Mouse (Mus musculus) urinary bladder, postnatal 36 days (tissue): ENCODE results near the gene Osbpl10.

Experiments
- DNase-seq, 2 experiments: peaks; one replicate each; pipeline ENCODE4 v3.0.0; 2022; ENCODE audit warnings: low spot score in 2 of 2, mixed read lengths in 1 of 2

Gene Osbpl10

DNA sequence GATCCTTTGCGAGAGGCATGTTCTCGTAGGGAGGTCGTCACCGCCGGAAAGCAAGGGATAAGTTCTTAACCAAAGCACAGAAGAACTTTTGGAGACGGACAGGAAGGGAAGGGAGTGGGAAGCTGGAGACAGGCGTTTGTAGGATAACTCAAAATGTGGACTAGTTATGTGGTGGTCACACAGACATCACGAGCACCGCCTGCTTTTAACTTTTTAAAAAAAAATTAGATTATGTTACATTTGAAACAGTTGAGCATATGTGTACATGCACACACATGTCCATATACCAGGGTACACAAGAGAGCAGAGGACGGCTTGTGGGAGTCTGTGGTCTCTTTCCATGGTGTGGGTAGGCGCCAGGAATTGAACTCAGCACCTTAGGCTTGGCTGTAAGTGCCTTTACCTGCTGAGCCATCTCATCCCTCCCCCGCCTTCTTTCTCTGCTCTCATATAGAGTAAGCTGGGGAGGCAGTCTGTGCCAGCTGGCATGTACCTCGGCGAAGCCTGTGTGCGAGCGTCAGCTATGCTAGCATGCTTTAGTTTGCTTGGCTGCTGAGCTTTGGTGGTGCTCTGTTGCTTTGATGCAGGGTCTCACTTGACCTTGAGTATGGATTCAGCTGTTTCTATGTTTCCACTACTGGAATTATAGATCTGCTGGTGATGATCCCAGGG, 4.5 kb downstream of the Osbpl10 start, which contains the start of gene Rps27rt:
TSS of gene Rps27rt (minus strand) at position 51 of the 672 bp plus-strand sequence.
- DNase-seq = no peak

DNA sequence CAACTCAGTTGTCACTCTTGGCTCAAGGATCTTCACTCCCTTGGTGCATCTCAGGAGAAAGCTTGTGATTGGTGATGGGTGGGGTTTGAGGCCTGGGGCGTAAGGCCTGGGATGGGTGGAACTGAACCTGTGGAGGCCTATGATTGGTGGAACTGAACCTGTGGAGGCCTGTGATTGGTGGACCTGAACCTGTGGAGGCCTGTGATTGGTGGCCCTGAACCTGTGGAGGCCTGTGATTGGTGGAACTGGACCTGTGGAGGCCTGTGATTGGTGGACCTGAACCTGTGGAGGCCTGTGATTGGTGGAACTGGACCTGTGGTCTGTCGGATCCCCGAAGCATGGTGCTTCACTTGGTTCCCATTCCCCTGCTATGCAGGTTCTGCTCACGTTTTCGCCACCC, 7.4 kb downstream of the Osbpl10 start:
- DNase-seq = no peak

DNA sequence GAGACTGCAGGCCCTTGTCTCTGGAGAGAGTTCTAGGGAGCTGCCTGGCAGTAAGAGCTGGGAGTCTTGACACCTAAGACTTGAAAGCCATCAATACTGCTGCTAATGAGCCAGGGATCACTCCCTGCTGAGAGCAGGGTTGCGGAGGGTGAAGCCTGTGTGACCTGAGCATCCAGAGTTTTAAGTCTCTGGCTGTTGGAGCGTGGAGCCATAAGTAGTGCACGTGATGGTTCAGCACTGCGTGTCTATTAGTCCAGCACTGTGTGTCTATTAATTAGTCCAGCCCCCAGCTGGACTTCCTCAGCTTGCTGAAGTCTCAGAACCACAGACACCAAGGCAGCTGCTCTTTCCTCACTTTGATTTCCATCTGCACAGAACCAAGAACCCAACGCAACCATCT, 8.0 kb downstream of the Osbpl10 start:
- no peak for DNase-seq

DNA sequence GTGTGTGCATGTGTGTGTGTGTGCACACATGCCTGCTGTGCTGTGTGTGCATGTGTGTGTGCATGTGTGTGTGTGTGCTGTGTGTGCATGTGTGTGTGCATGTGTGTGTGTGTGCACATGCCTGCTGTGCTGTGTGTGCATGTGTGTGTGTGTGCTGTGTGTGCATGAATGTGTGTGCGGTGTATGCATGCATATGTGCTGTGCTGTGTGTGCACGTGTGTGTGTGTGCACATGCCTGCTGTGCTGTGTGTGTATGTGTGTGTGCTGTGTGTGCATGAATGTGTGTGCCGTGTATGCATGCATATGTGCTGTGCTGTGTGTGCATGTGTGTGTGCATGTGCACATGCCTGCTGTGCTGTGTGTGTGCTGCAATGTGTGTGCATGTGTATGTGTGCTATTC, 9.7 kb downstream of the Osbpl10 start:
- no peak for DNase-seq

DNA sequence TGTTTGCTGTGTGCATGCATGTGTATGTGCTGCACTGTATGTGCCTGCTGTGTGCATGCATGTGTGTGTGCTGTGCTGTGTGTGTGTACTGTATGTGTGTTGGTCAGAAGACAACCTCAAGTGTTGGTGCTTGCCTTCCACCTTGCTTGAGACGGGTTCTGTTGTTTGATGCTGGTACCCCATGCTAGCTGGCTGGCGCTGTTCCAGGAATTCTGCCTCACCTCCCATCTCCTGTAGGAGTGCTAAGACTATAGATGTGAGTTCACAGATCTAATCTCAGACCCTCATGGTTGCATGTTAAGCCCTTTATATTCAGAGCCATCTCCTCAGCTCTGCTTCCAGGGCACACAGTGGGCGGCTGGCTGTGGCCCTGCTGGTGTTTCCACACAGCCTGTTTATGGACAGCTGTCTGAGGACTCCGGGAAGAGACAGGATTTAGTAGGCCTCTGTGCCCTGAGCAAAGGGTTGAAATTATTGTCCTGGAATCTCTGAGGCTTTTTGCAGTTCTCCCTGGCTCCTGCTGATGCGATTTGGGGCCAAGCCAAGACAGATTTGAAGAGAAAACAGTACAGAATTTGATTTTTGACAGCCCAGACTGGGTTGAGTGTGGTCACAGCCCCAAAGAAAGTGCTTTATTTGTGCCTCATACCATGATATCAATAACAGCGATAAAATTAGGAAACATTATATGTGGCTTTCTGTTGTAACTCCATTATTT, 10.4 kb downstream of the Osbpl10 start:
- no peak for DNase-seq

DNA sequence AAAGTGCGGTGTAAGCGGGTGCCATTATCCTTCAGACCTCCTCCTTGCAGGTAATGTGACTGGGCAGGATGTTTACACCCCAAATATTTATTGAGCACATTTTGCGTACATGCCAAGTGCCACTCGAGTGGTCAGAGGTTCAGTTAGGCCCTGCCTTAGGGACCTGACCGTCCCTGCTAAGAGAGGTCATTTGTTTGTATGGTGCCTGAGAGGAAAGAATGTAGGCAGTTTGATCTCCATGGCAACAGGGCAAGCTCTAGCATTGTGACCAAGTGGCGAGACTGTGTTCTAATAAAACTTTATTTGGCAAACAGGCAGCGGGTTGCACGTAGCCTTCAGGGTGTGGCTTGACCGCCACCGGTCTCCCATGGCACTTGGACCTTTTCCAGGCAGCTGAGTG, 12.1 kb downstream of the Osbpl10 start:
- DNase-seq = no peak

DNA sequence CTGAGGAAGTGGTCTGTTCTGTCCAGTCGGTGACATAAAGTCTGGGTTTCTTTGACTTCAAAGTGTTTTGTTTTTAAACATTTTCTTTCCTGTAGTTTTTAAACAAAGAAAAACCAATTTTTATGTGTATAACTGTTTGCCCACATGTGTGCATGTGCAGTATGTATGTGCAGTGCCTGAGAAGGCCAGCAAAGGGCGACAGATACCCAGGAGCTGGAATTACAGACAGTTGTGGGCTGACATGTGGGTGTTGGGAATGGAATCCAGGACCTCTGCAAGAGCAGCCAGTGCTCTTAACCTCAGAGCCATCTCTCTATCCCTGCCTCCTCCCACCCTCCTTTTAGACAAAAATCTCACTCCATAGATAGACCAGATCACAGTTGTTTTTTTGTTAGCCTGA, 14.2 kb downstream of the Osbpl10 start:
- no peak for DNase-seq

DNA sequence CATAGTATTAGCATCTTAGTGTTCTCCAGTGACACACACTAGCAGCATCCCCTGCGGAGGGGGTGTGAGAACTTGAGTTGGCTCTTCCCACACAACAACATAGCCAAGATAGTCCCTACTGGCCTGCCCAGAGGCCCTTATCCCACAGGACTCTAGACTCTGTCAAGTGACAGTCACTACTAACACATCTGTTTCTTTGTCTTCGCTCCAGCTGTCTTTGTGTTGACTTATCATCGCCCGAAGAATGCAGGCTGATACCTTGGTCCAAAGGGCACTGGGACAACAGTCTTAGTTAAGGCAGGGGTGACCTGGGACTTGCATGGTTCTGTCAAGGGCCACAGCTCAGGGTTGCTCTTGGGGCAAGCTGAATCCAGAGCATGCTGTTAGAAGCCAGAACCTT, 16.9 kb downstream of the Osbpl10 start:
- no peak for DNase-seq

DNA sequence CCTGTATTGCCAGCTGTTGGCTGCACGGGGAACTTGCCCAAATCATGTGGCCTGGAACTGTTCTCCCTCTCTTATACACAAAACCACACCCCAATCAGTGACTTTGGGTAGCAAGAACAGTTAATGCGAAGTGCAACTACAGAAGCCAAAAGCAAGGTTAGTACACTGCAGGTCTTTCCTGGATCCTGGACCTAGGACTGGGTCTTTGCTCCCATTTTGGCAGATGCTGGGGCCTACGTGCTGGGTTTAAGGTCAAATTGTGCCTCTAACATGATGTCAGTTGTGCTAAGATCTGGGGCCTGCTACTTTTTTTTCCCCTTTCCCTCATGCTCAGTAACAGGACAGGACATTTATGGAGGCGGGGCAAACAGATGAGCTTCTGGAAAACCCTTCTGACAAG, 17.3 kb downstream of the Osbpl10 start:
- no peak for DNase-seq

DNA sequence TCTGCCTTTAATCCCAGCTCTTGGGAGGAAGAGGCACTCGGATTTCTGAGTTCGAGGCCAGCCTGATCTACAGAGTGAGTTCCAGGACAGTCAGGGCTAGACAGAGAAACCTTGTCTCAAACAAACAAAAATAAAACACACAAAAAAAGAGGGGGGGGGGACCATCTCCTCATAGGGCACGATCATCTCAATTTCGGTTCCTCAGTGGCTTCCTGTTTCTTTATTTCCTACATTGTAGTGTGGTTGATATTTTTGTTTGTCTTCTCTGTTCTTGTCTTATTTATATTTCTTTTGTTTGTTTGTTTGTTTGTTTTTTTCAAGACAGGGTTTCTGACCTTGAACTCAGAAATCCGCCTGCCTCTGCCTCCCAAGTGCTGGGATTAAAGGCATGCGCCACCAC, 18.1 kb downstream of the Osbpl10 start:
- no peak for DNase-seq

DNA sequence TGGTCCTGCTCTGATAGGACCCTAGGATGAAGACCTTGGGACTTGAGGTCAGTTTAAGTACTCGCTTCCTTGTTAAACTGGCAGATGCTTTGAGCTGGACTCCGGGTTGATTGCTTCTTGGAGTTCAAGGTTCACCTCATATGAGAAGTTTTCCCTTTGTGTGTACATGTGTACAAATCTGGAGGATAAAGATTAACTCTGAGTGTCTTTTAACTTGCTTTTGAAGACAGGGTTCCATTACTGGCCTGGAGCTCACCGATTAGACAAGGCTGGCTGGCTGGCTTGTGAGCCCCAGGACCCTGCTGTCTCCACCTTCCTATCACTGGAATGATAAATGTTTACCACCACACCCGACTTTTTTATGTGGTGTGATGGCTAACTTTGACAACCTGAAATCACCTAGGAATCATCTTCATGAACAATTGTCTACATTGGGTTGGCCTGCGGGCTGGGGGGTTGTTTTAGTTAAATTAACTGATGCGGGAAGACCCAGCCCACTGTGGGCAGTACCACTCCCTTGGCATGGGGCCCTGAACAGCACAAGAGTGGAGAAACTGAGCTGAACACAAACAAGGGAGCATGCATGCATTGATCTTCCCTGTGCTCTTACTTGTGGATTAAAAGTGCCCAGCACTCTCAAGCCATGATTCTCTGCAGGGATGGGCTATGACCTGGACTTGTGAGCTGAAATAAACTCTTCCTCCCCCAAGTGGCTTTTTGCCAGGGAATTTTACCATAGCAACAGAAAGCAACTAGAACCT, 20.8 kb downstream of the Osbpl10 start:
- no peak for DNase-seq

DNA sequence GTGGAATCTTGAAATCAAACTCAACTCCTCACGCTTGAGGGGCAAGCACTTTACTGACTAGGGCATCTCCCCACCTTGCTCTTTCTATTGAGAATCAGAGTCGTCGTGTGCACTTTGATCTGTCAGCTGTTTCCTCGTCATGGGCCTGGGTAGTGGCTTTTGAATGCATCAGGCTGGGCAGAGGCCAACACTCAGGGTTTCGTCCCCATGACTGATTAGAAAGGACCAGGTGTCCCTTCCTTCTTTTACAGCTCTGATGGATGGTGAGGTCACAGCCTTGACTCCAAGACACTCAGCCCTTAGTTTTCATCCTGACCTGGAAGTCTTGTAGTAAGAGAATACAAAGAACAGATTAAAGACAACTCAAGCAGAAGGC, 21.4 kb downstream of the Osbpl10 start:
- DNase-seq = no peak

DNA sequence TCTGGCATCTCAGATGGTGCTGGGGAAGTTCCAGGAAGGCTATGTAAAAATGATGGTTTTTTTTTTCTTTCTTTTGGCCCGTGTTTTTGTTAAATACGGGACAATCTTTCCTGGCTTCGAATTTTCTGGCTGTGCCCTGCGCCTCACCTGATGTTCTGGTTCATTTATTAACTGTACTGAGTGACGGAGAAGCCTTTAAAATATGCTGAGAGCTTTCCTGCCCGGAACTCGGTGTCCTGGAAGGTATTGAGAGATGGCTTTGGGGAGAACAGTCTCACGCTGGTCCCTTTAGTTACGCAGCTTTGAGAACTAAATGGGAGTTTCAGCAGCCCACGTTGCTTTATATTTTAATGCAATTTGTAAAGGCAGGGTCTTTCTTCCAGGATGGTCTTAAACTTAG, 27.1 kb downstream of the Osbpl10 start:
- no peak for DNase-seq

DNA sequence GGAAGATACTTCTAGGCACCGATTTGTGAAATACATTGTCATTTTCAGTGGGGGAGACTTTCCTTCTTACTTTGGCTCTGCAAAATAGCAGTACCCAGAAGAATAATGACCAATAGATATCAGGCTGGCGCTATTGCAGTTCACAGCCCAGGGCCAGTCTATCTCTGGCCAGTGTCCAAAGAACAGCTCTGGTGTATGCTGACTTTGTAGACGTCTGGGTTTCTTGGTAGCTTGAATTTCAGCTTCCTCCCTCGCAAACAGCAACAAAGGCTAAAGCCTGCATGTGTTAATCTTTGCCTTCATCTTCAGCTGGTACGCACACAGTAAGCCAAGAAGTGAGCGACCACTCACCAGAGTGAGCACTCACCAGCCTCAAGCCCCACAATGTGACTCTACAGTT, 29.4 kb downstream of the Osbpl10 start:
- DNase-seq = no peak

DNA sequence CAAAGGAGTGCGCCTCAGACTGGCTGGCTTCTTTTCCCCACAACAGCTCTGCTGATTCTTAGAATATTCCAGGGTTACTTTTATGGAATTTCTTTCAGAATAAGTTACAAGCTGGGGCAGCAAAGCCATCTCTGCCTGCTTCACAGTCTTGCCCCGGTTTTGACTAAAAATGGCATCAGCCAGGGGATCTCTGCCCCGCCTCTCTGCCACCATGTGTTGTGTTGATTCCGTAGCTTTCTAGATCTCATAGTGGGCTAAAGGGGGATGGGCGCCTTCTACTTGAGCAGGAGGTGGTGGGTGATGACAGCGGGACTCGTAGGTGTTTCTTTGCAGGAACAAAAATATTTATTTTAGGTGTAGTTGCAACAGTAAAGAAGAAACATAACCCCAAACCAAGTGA, 29.8 kb downstream of the Osbpl10 start:
- DNase-seq = no peak

DNA sequence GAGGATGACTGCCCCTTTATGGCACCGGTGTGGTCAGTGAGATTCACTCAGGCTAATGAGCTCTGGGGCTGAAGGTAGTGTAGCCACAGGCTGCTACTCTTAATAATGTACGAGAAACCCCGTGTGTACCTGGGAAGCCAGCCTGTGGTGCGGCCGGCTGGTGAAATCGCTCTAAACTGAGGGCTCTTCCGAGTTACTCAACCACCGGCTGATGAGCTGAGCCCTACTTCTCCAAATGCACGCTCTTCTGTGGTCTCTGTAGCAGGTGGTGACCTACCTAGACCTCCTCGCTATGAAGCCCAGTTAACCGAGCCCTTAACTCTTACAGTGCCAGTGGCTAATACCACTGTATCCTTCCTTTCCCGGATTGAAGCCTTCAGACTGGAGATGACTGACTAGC, 34.0 kb downstream of the Osbpl10 start:
- DNase-seq = no peak

DNA sequence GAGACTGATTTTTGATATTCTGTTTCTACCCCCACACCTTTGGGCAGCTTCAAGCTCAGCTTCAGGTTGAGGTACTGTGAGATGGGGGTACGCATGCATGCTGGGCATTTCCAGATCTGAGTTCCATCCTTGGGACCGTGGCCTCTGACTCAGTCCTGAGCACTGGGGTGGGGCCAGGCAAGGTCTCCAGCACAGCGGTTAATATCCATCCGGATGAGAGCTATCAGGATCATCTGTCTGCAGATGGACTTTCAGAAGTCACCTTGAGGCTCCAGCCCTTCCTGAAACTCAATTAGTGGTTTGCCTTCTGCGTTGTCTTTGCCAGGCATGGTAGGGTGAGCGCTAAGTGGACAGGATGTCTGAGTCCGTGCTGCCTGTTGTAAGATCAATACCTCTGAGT, 41.8 kb downstream of the Osbpl10 start:
- DNase-seq = no peak

DNA sequence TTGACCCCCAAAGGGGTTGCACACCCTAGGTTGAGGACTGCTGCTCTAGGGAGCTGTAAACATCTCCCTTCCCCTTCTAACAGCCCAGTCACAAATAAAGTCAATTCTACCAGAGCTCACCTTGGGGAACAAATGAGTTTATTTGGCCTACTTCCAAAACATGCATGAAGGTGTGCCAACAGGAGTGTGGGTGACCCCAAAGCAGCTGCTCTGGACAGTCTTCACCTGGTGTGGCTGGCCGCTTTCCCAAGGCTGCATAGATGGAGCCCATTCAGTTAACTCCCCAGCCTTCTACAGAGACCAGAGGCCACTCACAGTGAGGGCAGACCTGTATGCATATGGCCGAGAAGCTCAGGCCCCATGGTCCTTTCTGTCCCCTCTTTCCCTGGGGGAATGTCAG, 43.0 kb downstream of the Osbpl10 start:
- no peak for DNase-seq

DNA sequence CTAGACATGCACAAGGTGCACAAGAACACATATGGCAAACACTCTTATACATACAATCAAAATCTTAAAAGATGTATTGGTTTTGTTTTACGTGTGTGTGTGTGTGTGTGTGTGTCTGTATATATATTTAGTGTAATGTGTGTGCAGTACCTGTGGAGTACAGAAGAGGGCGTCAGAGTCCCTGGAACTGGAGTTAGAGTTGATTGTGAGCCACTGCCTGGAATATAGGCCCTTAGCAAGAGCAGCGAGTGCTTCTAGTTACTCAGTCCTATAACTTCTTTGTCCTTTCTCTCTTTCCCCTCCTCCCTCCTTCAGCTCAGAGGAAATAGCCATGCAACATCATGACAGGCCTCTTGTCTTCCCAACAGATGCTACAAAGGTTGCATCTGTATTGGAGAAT, 44.8 kb downstream of the Osbpl10 start:
- no peak for DNase-seq

DNA sequence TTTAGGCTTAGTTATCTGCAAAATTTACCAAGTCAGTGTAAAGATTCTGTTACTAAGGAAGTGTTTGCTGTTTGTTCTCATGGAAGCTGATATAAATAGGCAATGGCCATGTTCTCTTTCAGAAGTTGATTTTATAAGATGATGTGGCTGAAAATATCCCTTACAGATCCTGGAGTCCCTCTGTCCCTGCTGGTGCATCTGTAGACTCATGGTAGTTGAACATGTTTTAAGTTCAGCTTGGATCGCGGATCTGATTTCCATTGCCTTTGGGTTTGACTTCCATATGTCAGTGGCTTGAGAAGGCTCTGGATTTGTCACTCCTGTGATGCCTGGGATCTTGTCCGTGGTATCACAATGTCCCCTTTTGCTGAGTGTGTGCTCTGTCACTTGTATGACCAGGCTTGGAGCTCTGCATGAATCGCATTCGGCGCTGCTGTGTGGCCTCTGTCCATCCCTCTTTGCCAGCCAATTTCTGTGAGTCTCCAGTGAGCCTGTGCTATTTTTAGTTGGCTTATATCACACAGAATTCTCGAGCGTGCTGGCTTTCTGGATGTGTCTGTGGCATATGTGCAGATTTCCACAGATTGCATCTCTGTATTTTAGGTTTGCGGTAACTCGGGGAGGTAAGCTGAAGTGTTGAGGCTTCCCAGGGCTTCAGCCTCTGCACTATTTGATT, 45.5 kb downstream of the Osbpl10 start:
- DNase-seq = no peak

DNA sequence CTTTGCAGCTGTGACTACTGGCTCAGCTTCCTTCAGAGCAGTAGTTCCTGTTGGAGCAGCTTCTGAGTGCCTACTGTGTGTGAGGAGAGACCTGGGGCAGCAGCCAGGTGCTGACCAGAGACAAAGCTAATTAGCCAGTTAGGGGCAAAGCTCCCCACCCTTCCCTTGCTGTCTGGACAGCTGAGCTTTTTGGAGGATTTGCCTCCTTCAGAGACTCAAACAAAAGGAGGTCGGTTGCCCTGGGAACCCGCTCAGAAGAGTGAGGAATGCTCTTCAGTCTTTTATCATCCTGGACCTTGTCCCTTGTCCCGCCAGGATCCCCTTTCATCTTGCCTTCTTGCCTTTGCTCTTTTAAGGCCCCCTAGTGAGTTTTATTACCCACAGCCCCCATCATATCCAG, 50.9 kb downstream of the Osbpl10 start:
- no peak for DNase-seq

DNA sequence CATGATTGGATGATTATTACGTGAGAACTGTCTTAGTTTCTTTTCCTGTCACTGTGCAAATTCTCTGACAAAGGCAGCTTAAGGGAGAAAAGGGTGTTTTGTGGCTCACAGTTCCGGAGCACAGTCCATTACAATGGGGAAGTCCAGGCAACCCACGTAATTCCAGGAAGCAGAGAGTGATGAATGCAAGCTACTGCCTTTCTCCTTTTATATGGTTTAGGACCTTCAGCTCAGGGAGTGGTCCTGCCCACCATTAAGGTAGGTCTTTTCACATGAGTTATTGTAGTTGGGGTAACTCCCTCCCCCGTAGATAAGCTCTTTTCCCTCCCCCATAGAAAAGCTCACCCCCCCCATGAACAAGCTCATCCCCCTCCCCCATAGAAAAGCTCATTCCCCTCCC, 52.2 kb downstream of the Osbpl10 start:
- DNase-seq = no peak
